Mouse (Mus musculus) heart, postnatal 10 days (tissue): ENCODE results near the gene Lce3f. TPM values are rescaled to one million over a fixed set of nuclear protein-coding genes. Genes with fewer than 3 reads are reported as not detected.

Source experiments
- DNase-seq, 2 experiments: peaks; one replicate each; pipeline ENCODE4 v3.0.0; 2021
- intact Hi-C: fragments of 180-260 bp; cut with DNase I; formaldehyde crosslinking; loops from one replicate; pipeline ENCODE4 v1.15.1; 2025
- total RNA-seq, 2 experiments: library from RNA; stranded (reverse); gene quantifications; 2 replicates each; pipeline ENCODE4 v1.2.3; 2021

Gene Lce3f
- not detected for total RNA-seq

DNA sequence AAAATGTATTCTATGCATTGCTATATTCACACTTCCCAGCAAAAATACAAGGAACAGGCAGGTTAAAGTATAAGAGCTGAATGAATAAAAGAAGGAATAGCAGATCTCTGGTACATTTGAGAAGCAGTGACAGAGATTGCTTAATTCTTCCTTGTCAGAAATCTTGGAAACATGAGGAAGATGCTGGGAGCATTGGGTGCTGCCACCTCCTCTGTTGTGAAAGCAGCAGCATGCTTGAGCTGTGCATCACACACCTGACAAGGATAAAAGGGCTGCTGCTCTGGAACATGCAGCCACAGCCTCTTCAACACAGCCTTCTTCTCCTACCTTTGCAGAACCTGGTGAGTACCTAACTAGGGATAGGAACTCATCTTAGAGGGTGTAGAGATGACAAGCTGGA is at the start of gene Lce3f:
TSS of gene Lce3f (plus strand) at position 301 of the 400 bp plus-strand sequence.
- DNase-seq: no peak
- intact Hi-C loops: no loop called here

- no peak for DNase-seq
Measured at GRCm38 (mm10) chr3:92944186-92944585, 47.8 kb upstream of the Lce3f start, which contains the start of gene Lce3c. TSS of gene Lce3c (plus strand) at chr3:92944486.

DNA sequence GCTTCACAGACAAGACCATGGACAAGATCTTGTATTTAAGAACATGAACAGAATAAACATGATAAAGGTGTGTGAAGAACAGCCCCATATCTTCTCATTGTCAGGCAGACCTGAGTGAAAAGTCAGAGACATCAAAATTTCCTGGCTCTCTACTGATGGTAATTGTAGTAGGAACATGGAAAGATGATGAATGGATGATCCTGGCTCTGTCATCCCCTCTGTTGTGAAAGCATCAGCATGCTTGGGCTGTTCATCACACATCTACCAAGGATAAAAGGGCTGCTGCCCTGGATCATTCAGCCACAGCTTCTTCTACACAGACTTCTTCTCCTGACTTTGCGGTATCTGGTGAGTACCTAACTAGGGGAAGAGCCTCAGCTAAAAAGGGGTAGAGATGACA is 34.9 kb upstream of the Lce3f start, which contains the start of gene Lce3d:
TSS of gene Lce3d (plus strand) at position 301 of the 400 bp plus-strand sequence.
- intact Hi-C loops: no loop called here
- DNase-seq: no peak

More at GRCm38 (mm10) chr3:92944186-92944585, 47.8 kb upstream of the Lce3f start, which contains the start of gene Lce3c:
- intact Hi-C loops: no loop called here

DNA sequence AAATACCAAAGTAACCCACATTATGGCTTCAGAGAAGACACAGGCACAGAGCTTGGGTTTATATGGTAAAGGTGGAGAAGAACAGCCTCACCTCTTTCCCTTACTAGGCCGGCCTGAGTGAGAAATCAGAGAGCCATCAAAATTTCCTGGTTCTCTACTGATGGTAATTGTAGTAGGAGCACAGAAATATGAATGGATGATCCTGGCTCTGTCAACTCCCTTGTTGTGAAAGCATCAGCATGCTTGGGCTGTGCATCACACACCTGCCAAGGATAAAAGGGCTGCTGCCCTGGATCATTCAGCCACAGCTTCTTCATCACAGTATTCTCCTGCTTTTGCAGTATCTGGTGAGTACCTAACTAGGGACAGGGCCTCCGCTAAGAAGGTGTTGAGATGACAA is 25.3 kb upstream of the Lce3f start, which contains the start of gene Lce3e:
TSS of gene Lce3e (plus strand) at position 301 of the 400 bp plus-strand sequence.
- intact Hi-C loops: no loop called here
- DNase-seq: no peak

GRCm38 (mm10) chr3:92978484-92978883 is 13.5 kb upstream of the Lce3f start:
- no peak for DNase-seq
- intact Hi-C loops: no loop called here

GRCm38 (mm10) chr3:92998691-92999090 is 6.7 kb downstream of the Lce3f start:
- peak; percentile 53 to 74 for DNase-seq
- intact Hi-C loops: no loop called here

GRCm38 (mm10) chr3:93000621-93001020 is 8.6 kb downstream of the Lce3f start:
- intact Hi-C loops: no loop called here
- DNase-seq: no peak

DNA sequence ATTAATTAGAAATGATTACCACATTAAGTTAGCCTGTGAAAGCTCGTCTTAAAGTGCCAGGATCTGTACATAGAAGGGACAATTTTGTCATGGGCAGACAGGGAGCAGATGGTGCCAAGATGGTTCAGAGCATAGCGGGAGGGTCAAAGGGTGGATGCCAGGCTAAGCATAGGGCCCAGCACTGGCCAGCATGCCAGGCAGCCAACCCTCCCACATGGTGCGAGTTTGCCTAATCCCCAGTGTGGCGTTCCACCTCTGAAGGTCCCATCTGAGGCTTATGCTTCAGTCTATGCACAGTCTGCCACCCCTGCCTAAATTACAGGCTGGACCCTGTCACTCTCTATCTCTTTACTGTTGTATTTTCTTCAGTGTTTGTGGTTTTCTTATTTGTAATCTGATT is 10.8 kb downstream of the Lce3f start:
- intact Hi-C loops: no loop called here

DNA sequence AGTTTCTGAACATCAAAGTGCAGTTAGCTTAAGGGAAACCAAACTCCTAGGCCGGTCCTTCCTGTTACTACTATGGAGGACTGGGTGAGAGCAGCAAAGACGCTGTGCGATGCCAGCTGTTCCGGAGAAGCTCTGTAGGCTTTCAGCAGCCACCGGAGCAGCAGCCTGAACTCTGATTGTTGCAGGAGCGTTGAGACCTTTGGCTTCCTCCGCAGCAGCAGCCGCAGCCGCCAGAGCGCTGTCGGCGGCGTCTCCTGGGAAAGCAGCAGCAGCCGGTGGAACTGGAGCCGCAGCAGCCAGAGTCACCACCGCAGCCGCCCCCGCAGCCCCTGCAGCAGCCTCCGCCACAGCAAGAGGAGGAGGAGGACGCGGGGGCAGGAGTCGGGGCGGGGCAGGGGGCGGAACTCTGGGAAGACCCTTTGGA is 22.4 kb downstream of the Lce3f start:
- DNase-seq: peak; percentile 37 to 45
- intact Hi-C loops: no loop called here

More for the DNA sequence above, 10.8 kb downstream of the Lce3f start:
- no peak for DNase-seq

DNA sequence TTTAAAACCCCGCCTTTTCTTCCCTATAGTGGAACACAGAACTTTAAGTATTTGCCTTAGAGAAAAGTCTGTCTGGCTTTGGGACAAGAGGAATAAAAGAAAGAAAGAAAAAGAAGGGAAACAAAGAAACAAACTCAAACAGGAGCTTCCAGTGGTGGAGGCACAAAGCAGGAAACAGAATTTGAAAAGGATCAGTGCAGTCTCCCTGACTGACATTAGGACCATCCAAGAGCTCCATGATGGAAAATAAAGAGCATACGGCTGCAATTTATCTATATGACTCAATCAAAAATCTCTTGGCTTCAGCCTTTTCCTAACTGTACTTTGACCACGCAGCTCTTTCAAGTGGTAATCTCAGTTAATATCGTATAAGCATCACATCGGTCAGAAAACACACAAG is 22.8 kb downstream of the Lce3f start:
- intact Hi-C loops: no loop called here

DNA sequence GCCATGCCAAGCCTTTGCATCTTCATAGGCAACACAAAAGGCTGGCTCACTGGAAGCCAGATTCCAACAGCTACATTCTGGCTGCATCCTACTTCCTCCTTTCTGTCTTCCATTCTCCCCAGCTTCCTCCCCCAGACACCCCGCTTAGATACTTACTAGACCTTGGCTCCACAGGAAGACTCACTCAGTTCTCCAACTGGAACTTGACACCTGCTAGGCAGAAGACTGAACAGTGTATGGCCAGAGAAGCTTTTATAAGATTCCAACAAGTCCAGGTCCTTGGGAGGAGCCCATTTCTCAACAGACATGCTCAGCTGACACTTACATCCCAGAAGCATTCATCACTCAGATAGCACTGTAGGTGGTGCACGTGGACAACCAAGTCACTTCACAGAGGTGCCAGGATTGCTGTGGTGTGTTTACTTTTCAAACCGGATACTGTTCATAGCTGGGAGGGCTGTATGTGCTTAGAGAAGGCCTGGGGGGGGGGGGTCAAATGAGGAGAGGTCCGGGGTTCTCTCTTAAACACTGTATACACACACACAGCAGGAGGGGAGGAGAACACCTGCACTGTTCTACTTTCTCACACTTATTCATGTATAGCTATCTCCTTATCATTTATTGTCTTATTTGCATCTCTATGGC is 23.6 kb downstream of the Lce3f start, which contains the start of gene Crct1:
TSS of gene Crct1 (minus strand) at position 228 of the 645 bp plus-strand sequence.
- intact Hi-C loops: no loop called here
- no peak for DNase-seq

More for the DNA sequence above, 22.8 kb downstream of the Lce3f start:
- DNase-seq: no peak

DNA sequence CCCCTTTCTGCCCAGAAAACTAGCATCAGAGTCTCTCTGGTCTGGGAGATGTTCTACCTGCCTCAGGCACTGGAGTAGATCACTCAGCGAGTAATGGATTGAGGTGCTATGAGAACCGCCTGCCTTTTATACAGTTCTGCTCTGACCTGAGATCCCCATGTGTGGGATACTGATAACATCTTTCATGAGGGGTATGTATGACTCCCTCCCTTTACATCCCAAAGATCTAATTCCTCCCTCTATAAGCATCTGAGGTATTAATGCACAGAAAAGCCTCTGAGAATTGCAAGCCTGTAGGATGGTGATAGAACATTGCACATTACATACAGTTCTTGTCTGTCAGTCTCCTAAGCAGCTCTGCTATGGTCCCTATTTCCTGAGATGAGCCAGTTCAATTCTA is 26.9 kb downstream of the Lce3f start, which contains the start of gene Lce1m:
TSS of gene Lce1m (minus strand) at position 101 of the 400 bp plus-strand sequence.
- intact Hi-C loops: no loop called here
- DNase-seq: no peak

DNA sequence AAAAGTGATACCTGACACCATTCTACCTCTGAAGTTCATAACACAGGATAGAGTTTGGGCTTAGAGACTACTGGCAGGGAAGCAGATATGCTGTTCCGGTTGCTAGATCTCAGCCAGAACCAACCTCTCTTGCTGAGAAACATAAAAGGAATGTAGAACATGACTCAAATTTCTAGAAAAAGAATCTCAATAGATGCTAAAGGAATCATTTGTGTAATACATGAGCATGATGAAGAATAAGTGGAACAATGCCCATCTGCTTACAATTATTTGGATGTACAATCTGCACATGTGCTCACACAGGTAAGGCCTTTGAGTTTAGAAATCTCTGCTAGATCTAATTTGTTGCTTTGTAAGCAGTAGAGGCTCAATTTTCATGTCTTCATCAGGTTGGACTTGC is 29.1 kb downstream of the Lce3f start:
- no peak for DNase-seq
- intact Hi-C loops: no loop called here

DNA sequence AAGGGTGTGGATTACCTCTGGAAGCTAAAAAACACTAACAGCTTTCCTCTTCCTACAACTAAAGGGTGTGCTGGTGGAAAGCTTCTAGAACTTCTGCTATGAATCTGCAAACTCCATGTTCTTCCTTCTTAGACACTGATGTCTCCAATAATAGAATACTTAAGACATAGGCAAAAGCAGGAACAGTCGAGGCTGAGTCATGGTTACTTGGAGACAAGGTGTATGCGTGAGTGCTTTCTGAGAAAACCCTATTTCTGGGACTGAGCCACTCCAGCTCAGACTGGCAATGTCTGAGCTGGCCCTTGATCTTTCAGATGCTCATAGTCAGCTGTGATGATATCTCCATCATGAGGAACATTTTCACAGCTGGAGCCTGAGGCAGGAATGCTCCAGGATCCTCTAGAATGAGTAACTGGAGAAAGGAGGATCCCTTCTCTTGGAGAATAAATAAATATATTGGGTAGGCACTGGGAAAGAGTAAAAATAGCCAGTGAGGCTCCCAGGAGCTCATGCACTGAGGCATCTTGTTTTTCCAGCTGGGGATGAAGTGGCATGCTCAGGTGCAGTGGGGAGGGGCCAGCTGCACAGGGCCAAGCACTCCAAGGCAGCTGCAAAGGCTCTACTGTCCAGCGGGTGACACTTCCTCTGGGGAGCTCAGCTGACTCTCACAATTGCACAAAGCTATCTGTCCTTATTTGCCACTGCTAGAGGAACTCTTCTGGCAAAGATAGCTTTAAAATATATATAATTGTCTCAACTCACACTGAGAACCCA is 31.6 kb downstream of the Lce3f start:
- intact Hi-C loops: no loop called here
- DNase-seq: no peak

GRCm38 (mm10) chr3:93025486-93025885 is 33.5 kb downstream of the Lce3f start:
- intact Hi-C loops: no loop called here
- no peak for DNase-seq

- intact Hi-C loops: loop anchor here (2.0 to 5.0 kb wide), 2 partner anchors 65 to 124 kb away; no protein-coding TSS in a partner anchor
Measured at GRCm38 (mm10) chr3:93031450-93031849, 39.4 kb downstream of the Lce3f start.

More at GRCm38 (mm10) chr3:93031450-93031849, 39.4 kb downstream of the Lce3f start:
- DNase-seq: peak; percentile 23 to 25

Other genes starting within 250 kb of the Lce3f start
- gene Lce1g, start 239.9 kb upstream of the Lce3f start, total RNA-seq: not detected
- gene Lce1h, start 227.2 kb upstream of the Lce3f start, total RNA-seq: not detected
- gene Lce1i, start 213.3 kb upstream of the Lce3f start, total RNA-seq: not detected
- gene Lce1j, start 201.7 kb upstream of the Lce3f start, total RNA-seq: not detected
- not detected for gene Lce1k, start 184.3 kb upstream of the Lce3f start, total RNA-seq
- gene Kprp, start 165.0 kb upstream of the Lce3f start, total RNA-seq: not detected
- gene Lce1l, start 140.9 kb upstream of the Lce3f start, total RNA-seq: not detected
- gene 2310050C09Rik, start 122.0 kb upstream of the Lce3f start, total RNA-seq: not detected
- gene Lce3a, start 66.0 kb upstream of the Lce3f start, total RNA-seq: not detected
- gene Lce3b, start 59.2 kb upstream of the Lce3f start, total RNA-seq: not detected
- gene Lce3c, start 47.7 kb upstream of the Lce3f start, total RNA-seq: not detected
- gene Lce3d, start 34.8 kb upstream of the Lce3f start, total RNA-seq: not detected
- not detected for gene Lce3e, start 25.2 kb upstream of the Lce3f start, total RNA-seq
- gene Crct1, start 23.5 kb downstream of the Lce3f start, total RNA-seq: not detected
- not detected for gene Lce1m, start 26.8 kb downstream of the Lce3f start, total RNA-seq
- not detected for gene Gm4858, start 76.6 kb downstream of the Lce3f start, total RNA-seq
- not detected for gene Crnn, start 152.6 kb downstream of the Lce3f start, total RNA-seq
- gene Flg2, start 205.1 kb downstream of the Lce3f start, total RNA-seq: not detected